Mouse (Mus musculus): ENCODE results near the gene Zfand3. TPM values are rescaled to one million over a fixed set of nuclear protein-coding genes. Genes with fewer than 3 reads are reported as not detected.

Zfand3 gene
- polyA plus RNA-seq, 1 experiment from 2014 or later = 57.4 TPM

DNA sequence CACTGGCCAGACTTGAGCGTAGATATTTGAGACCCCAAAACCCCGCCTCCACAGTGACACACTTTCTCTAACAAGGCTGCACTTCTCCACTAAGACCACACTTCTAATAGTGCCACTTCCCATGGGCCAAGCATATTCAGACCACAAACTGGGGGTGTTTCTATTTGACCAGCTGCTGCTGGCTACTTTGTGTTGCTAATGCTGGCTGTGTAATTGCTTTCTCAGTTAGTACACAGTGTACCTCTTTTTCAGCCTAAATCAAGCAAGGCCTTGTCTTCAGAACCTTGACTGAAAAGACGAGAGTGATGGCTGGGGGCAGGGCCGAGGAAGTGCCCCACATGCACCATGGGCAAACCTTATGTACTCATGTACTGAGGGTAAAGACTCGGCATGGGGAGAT, 111.7 kb downstream of the Zfand3 start:
- H3K4me2 ChIP-seq (ENCODE audit: low read depth, low read length) = no peak overlapping the region
- WGBS = 80% methylated on average over 5 of the region's 5 CpGs
- no peaks in the 10 kb centered on the region for H3K4me1 ChIP-seq (replicated peaks; ENCODE audit: control insufficient read depth, insufficient read depth, low read length)
- no peaks in the 10 kb centered on the region for H3K9me3 ChIP-seq (ENCODE audit: control insufficient read depth, low read length)
- 0 out of 2 replicates have a peak, but pooled peaks cover 2% of the 10 kb centered on the region for H3K36me3 ChIP-seq (ENCODE audit: control insufficient read depth, insufficient read depth, low read length)
- ATAC-seq (ENCODE audit: low read depth) = no peak
- no peak overlapping the region for H3K9ac ChIP-seq (ENCODE audit: low read length)
- H3K27me3 ChIP-seq (ENCODE audit: control insufficient read depth, insufficient read depth, low read depth, low read length) = no peaks in the 10 kb centered on the region
- H3K4me3 ChIP-seq (ENCODE audit: low read length) = no peak overlapping the region
- no peak overlapping the region for H3K27ac ChIP-seq (ENCODE audit: low read length)

DNA sequence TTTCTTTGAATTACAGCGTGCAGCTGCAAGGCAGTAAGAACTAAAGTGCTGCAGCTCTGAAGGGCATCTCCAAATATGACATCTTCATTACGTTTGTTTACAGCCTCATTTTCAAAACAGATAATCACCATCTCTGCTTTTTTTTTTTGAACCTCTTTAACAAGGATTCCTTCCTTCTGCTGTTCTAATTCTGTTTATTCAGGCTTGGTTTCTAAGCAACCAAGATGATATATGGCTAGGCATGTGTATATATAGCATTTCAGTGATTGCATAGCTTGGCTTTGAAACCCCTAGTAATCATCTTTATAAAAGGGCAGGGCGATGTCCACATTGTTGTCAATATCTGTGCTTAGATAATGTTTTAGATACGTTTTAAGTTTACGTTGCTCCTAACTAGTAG, 113.5 kb downstream of the Zfand3 start:
- Histone ChIP-seq H3K27ac (ENCODE audit: low read length) (no peak overlapping the region), H3K36me3 (ENCODE audit: control insufficient read depth, insufficient read depth, low read length) (0 out of 2 replicates have a peak, but pooled peaks cover 2% of the 10 kb centered on the region), H3K27me3 (ENCODE audit: control insufficient read depth, insufficient read depth, low read depth, low read length) (no peaks in the 10 kb centered on the region), H3K4me3 (ENCODE audit: low read length) (no peak overlapping the region), H3K4me2 (ENCODE audit: low read depth, low read length) (no peak overlapping the region), H3K9ac (ENCODE audit: low read length) (no peak overlapping the region), H3K9me3 (ENCODE audit: control insufficient read depth, low read length) (no peaks in the 10 kb centered on the region), H3K4me1 (replicated peaks; ENCODE audit: control insufficient read depth, insufficient read depth, low read length) (no peaks in the 10 kb centered on the region)
- 0 out of 2 replicates have a peak, but pooled peaks have one; percentile 56 for ATAC-seq (ENCODE audit: low read depth)
- 59% methylated on average over 5 of the region's 5 CpGs for WGBS

DNA sequence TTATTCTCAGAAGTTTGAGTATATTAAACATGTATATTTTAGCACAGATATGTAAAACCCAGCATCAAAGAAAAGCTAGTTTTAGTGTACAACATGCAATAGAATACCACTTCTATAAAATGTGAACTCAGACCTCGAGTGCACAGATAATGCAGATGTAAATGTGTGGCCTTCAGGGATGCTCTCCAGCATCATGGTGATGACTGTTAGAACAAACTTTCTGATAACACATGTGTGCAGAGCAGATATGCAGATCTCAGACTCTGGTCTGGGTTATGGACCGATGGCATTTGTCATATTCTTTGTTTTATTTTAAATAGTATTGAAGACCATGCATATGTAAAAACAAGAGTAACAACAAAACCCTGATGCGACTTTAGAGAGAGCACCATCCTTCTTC, 117.7 kb downstream of the Zfand3 start:
- Histone ChIP-seq H3K36me3 (ENCODE audit: control insufficient read depth, insufficient read depth, low read length) (no peaks in the 10 kb centered on the region), H3K4me2 (ENCODE audit: low read depth, low read length) (no peak overlapping the region), H3K27me3 (ENCODE audit: control insufficient read depth, insufficient read depth, low read depth, low read length) (no peaks in the 10 kb centered on the region), H3K4me1 (replicated peaks; ENCODE audit: control insufficient read depth, insufficient read depth, low read length) (no peaks in the 10 kb centered on the region), H3K9me3 (ENCODE audit: control insufficient read depth, low read length) (no peaks in the 10 kb centered on the region), H3K9ac (ENCODE audit: low read length) (no peak overlapping the region), H3K4me3 (ENCODE audit: low read length) (no peak overlapping the region), H3K27ac (ENCODE audit: low read length) (no peak overlapping the region)
- 91% methylated on average over 3 of the region's 3 CpGs for whole genome bisulfite sequencing
- no peak for ATAC-seq (ENCODE audit: low read depth)

DNA sequence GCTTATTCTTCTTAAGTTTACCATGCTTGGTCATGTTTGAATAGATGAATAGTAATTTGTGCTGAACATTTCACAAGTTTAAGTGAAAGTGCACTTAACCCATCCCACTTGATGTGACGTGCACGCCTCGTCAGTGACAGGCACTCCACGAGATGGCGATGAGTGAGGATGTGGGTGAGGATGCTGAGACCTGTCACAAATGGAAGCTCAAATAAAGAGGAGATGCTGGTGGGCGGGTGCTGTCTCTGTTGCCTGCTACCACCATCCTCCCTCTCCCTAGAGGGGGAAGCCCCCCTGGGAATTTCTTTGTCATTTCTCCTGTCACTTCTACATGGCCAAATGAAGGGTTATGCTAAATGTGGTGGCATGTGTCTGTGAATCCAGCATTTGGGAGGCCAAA, 123.9 kb downstream of the Zfand3 start:
- WGBS = 77% methylated on average over 6 of the region's 6 CpGs

DNA sequence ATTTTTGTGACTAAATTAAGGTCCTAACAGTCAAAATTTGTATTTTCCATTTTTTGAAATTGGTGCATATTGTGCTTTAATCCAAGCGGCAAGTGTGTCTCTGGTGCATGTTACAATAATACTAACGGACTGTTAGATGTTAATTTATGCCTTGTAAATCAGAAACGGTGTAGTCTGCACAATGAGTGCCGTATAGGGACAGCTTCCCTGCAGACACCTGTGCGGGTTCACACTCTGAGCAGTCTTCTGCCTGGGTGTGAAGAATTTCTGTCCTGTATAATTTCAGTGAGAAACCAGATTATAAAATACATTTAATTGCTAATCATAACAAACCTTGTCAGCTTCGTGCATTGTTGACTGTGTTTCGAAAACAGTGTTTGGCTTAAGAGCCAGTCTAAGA, 124.7 kb downstream of the Zfand3 start:
- no peak for ATAC-seq (ENCODE audit: low read depth)
- H3K4me3 ChIP-seq (ENCODE audit: low read length) = no peak overlapping the region
- H3K27me3 ChIP-seq (ENCODE audit: control insufficient read depth, insufficient read depth, low read depth, low read length) = no peaks in the 10 kb centered on the region
- 87% methylated on average over 7 of the region's 7 CpGs for WGBS
- H3K9ac ChIP-seq (ENCODE audit: low read length) = no peak overlapping the region
- no peaks in the 10 kb centered on the region for H3K36me3 ChIP-seq (ENCODE audit: control insufficient read depth, insufficient read depth, low read length)
- H3K27ac ChIP-seq (ENCODE audit: low read length) = no peak overlapping the region
- H3K4me1 ChIP-seq (replicated peaks; ENCODE audit: control insufficient read depth, insufficient read depth, low read length) = peaks cover 7% of the 10 kb centered on the region
- no peaks in the 10 kb centered on the region for H3K9me3 ChIP-seq (ENCODE audit: control insufficient read depth, low read length)
- H3K4me2 ChIP-seq (ENCODE audit: low read depth, low read length) = no peak overlapping the region

More for the DNA sequence above, 123.9 kb downstream of the Zfand3 start:
- Histone ChIP-seq H3K36me3 (ENCODE audit: control insufficient read depth, insufficient read depth, low read length) (no peaks in the 10 kb centered on the region), H3K4me2 (ENCODE audit: low read depth, low read length) (no peak overlapping the region), H3K4me1 (replicated peaks; ENCODE audit: control insufficient read depth, insufficient read depth, low read length) (peaks cover 7% of the 10 kb centered on the region), H3K4me3 (ENCODE audit: low read length) (no peak overlapping the region), H3K9me3 (ENCODE audit: control insufficient read depth, low read length) (no peaks in the 10 kb centered on the region), H3K27me3 (ENCODE audit: control insufficient read depth, insufficient read depth, low read depth, low read length) (no peaks in the 10 kb centered on the region), H3K27ac (ENCODE audit: low read length) (no peak overlapping the region), H3K9ac (ENCODE audit: low read length) (no peak overlapping the region)
- no peak for ATAC-seq (ENCODE audit: low read depth)

DNA sequence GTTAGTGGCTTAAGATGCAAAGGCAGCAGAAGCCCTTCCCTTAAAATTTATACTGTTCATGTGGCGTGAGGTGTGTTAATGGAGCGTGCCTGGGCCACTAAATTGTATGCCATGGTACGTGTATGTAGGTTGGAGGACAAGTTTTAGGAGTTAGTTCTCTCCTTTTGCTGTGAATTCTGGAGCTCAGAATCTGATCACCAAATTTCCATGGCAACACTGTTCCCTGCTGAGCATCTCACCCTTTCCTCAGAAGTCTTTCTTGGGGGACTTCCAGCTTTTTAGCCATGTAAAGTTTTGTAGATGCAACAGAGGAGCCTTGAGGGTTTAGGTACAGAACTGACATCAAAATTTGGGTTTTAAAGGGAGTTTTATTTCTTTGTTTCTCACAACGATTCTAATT, 125.8 kb downstream of the Zfand3 start:
- Histone ChIP-seq H3K27ac (ENCODE audit: low read length) (no peak overlapping the region), H3K36me3 (ENCODE audit: control insufficient read depth, insufficient read depth, low read length) (peaks cover 1% of the 10 kb centered on the region; the same call in 1 of the 2 replicates), H3K27me3 (ENCODE audit: control insufficient read depth, insufficient read depth, low read depth, low read length) (no peaks in the 10 kb centered on the region), H3K4me3 (ENCODE audit: low read length) (no peak overlapping the region), H3K4me1 (replicated peaks; ENCODE audit: control insufficient read depth, insufficient read depth, low read length) (peaks cover 12% of the 10 kb centered on the region), H3K9ac (ENCODE audit: low read length) (no peak overlapping the region), H3K4me2 (ENCODE audit: low read depth, low read length) (no peak overlapping the region), H3K9me3 (ENCODE audit: control insufficient read depth, low read length) (no peaks in the 10 kb centered on the region)
- ATAC-seq (ENCODE audit: low read depth) = no peak
- WGBS = 85% methylated on average over 4 of the region's 4 CpGs

DNA sequence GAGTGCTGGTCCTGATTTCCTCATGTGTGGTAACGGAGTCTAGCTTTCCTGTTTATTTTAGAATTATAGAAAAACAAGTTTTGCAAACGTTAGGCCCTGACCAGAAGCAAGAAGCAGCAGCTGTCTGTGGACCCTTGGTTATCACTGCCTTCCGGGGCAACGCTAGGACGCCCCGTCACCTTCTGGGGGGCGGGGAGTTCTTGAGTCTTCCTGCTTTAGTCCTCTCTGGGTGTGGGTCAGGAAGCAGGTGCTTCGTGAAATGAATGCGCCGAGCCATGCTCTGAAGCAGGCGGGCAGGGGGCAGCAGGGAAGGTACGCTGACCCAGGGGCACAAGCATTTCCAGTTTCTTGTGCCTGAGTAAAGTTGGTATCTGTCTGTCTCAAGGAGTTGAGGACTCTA, 129.1 kb downstream of the Zfand3 start:
- 50% methylated on average over 12 of the region's 12 CpGs for WGBS
- no peak for ATAC-seq (ENCODE audit: low read depth)
- H3K9ac ChIP-seq (ENCODE audit: low read length) = no peak overlapping the region
- H3K9me3 ChIP-seq (ENCODE audit: control insufficient read depth, low read length) = no peaks in the 10 kb centered on the region
- H3K36me3 ChIP-seq (ENCODE audit: control insufficient read depth, insufficient read depth, low read length) = peaks cover 5% of the 10 kb centered on the region; the same call in 1 of the 2 replicates
- peaks cover 27% of the 10 kb centered on the region for H3K4me1 ChIP-seq (replicated peaks; ENCODE audit: control insufficient read depth, insufficient read depth, low read length)
- H3K27ac ChIP-seq (ENCODE audit: low read length) = no peak overlapping the region
- no peak overlapping the region for H3K4me2 ChIP-seq (ENCODE audit: low read depth, low read length)
- H3K4me3 ChIP-seq (ENCODE audit: low read length) = no peak overlapping the region
- no peaks in the 10 kb centered on the region for H3K27me3 ChIP-seq (ENCODE audit: control insufficient read depth, insufficient read depth, low read depth, low read length)

DNA sequence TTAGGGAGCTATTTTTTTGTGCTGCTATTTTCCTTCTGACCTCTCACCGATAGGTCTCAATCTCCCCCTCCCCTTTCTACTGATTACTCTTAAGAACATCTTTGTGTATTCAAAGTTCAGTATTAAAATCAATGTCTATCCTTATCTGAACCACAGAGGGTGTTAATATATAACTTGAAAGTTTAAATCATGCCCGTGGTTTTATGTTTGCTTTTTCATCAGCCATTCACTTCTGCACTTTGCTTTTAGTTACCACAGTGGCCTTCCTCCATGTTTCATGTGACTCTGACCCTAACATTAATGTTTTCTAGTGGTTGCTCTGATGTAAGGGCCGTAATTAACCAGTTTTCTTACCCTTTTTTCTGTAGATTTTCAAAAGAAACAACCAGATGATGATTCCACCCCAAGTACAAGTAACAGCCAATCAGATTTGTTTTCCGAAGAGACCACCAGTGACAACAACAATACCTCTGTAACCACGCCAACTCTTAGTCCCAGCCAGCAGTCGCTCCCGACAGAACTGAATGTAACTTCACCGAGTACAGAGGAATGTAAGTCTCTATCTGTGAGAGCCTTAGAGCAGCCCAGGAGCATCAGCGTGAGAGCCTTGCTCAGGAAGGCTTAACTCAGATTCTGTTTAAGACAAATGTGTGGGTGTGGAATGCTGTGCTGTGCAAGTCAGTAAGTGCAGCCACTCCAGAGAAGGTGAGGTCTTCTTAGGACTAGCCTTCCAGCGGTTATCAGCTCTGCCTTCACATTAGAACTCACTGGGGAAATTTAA, 130.6 kb downstream of the Zfand3 start:
- no peak overlapping the region for H3K4me3 ChIP-seq (ENCODE audit: low read length)
- peaks cover 27% of the 10 kb centered on the region for H3K4me1 ChIP-seq (replicated peaks; ENCODE audit: control insufficient read depth, insufficient read depth, low read length)
- H3K4me2 ChIP-seq (ENCODE audit: low read depth, low read length) = no peak overlapping the region
- H3K27ac ChIP-seq (ENCODE audit: low read length) = no peak overlapping the region
- H3K27me3 ChIP-seq (ENCODE audit: control insufficient read depth, insufficient read depth, low read depth, low read length) = no peaks in the 10 kb centered on the region
- H3K36me3 ChIP-seq (ENCODE audit: control insufficient read depth, insufficient read depth, low read length) = peaks cover 5% of the 10 kb centered on the region; the same call in 1 of the 2 replicates
- no peak overlapping the region for H3K9ac ChIP-seq (ENCODE audit: low read length)
- no peaks in the 10 kb centered on the region for H3K9me3 ChIP-seq (ENCODE audit: control insufficient read depth, low read length)
- WGBS = 53% methylated on average over 10 of the region's 10 CpGs
- ATAC-seq (ENCODE audit: low read depth) = no peak

DNA sequence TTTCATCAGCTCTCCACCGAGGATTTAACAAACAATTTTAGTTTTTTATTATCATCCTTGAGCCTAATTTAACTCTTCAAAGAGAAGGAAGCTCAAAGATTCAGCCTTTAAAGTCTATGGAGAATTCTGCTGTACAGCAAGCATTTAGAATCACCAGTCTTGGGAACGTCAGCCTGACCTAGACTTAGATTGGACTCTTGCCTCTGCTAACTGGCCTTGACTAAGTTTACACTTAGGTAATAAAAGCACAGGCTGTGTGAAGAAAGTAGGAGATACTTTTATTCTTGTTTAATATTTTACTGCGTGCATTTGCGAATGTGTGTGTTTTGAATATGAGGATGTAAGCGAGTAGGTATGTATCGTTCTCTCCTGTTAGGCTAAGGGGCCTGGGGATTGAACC, 131.4 kb downstream of the Zfand3 start:
- no peak for ATAC-seq (ENCODE audit: low read depth)
- no peak overlapping the region for H3K4me2 ChIP-seq (ENCODE audit: low read depth, low read length)
- 79% methylated on average over 6 of the region's 6 CpGs for WGBS

More for the DNA sequence above, 131.4 kb downstream of the Zfand3 start:
- H3K4me1 ChIP-seq (replicated peaks; ENCODE audit: control insufficient read depth, insufficient read depth, low read length) = peaks cover 27% of the 10 kb centered on the region
- no peaks in the 10 kb centered on the region for H3K27me3 ChIP-seq (ENCODE audit: control insufficient read depth, insufficient read depth, low read depth, low read length)
- no peak overlapping the region for H3K4me3 ChIP-seq (ENCODE audit: low read length)
- peaks cover 5% of the 10 kb centered on the region; the same call in 1 of the 2 replicates for H3K36me3 ChIP-seq (ENCODE audit: control insufficient read depth, insufficient read depth, low read length)
- no peaks in the 10 kb centered on the region for H3K9me3 ChIP-seq (ENCODE audit: control insufficient read depth, low read length)
- no peak overlapping the region for H3K27ac ChIP-seq (ENCODE audit: low read length)
- H3K9ac ChIP-seq (ENCODE audit: low read length) = no peak overlapping the region

Data from lung, embryonic 16.5 days (tissue).